Mouse (Mus musculus) limb, embryonic 13.5 days (tissue): ENCODE measurements around the gene Olfr266. TPM values are rescaled to one million over a fixed set of nuclear protein-coding genes. Genes with fewer than 3 reads are reported as not detected.

Experiments used
- polyA plus RNA-seq: library from polyadenylated mRNA; unstranded; fragments of >200 nt; fragmentation: Nextera tagmentation; extraction: Ambion mirVana; gene quantifications from 2 replicates; pipeline ENCODE4 v1.2.1, GENCODE M21; 2015

Gene Olfr266
- polyA plus RNA-seq, 1 experiment from 2014 or later, result not detected

Other genes starting within 250 kb of the Olfr266 start
- gene Lrif1, start 141.3 kb downstream of the Olfr266 start, polyA plus RNA-seq, result 14.1 and 14.3 TPM in 2 replicates
- gene Cd53, start 36.1 kb downstream of the Olfr266 start, polyA plus RNA-seq, result 7.0 and 7.4 TPM in 2 replicates
- gene Kcna3, start 209.9 kb upstream of the Olfr266 start, polyA plus RNA-seq, result 1.6 TPM in 2 replicates